Mouse (Mus musculus) thymus, postnatal 0 days (tissue): ENCODE data around the gene Hist1h2ag. TPM values are rescaled to one million over a fixed set of nuclear protein-coding genes. Genes with fewer than 3 reads are reported as not detected.
A peak's percentile ranks its signal among the peaks of the same experiment; 100 is the strongest.

Source experiments
- DNase-seq: peaks from one replicate; pipeline ENCODE4 v3.0.0-alpha.2; 2015; ENCODE audit warnings: low spot score
- polyA plus RNA-seq: library from polyadenylated mRNA; unstranded; fragments of >200 nt; fragmentation: Nextera tagmentation; extraction: Ambion mirVana; gene quantifications from 2 replicates; pipeline ENCODE4 v1.2.1, GENCODE M21; 2015

The Hist1h2ag gene
- polyA plus RNA-seq, 1 experiment from 2014 or later, result 206 TPM

DNA sequence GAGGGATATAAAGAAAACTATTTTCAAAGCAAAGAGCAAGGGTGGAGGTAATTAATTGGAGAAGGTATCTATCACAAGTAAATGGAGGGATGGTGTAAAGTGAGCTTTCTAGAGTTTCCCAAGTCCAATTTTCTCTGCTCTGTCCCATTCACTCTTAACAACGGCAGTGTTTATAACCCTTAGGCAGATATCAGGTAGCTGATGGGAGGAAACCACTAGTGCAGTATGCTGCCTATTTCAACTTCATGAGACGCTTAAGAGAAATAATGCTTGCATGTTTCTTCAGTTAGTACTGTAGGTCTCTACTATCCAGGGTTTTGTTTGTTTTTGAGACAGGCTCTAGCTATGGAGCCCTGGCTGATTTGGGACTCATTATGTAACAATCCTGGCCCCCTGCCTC, 5.3 kb downstream of the Hist1h2ag start:
- DNase-seq, result no peak

DNA sequence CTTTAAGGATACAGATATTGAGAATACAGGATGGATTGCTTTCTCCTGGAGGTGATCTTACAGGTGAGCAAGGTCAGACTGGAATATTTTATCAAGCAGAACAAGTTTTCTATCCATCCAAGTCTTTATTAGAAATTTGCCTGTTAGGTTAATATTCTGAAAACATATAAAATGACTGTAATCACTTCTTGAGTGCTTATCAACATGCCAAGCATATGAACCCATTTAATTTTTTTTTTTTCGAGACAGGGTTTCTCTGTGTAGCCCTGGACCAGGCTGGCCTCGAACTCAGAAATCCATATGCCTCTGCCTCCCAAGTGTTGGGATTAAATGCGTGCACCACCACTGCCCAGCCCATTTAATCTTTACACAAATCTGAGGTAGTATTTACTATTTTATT, 5.8 kb downstream of the Hist1h2ag start:
- DNase-seq, result no peak

DNA sequence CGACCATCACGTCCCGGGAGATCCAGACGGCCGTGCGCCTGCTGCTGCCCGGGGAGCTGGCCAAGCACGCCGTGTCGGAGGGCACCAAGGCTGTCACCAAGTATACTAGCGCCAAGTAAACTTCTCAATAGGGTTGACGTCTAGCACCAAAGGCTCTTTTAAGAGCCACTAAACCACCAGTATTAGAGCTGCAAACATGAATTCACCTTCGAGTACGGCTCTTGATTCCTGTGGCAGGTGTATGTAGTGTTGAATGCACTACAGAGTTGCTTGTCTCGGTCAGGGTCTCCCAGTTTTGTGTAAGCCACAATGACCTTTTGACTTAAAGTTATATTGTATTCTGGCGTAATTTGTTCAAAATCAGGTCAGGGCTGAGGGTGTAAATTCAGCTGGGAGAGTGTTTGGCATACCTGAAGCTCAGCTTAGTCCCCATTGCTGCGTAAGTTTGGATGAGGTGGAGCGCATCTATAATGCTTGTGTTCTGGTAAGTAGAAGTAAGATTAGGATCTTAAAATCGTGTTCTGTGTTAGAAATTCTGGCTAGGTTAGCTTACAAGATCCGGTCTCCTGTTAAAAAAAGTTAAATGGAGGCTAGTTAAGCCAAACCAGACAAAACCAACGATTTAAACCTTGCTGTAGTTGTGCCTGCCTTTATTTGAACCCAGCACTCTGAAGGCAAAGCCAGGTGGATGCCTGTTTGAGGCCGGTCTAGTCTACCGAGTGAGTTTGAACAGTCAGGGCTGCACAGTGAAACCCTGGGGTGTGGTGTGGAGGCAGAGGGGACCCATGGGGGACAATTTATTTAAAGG, 6.4 kb downstream of the Hist1h2ag start:
- peak; percentile 49 for DNase-seq

DNA sequence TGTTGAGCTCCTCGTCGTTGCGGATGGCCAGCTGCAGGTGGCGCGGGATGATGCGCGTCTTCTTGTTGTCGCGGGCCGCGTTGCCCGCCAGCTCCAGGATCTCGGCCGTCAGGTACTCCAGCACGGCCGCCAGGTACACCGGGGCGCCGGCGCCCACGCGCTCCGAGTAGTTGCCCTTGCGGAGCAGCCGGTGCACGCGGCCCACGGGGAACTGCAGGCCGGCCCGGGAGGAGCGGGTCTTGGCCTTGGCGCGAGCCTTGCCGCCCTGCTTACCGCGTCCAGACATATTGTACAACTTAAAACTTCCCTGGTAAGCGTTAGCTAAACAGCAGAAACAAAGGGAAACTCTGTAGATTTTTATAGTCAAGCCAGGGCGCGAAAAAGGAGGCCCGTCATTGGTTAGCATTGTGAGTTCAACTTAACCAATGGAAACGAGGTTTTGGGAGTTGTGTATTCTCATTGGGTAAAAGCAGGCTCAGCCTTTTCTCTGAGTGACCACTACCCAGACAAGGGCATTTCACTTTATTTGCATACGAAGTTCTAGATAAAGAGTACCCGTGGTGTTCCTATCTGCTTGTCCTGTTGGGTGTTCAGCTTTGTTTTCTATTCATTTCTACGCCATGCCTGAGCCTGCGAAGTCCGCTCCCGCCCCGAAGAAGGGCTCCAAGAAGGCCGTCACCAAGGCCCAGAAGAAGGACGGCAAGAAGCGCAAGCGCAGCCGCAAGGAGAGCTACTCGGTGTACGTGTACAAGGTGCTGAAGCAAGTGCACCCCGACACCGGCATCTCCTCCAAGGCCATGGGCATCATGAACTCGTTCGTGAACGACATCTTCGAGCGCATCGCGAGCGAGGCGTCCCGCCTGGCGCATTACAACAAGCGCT, 7.2 kb downstream of the Hist1h2ag start, which contains the start of the genes Hist1h2ah and Hist1h2bk:
Gene Hist1h2ah (minus strand): TSS at position 302 of the 882 bp plus-strand sequence.
Gene Hist1h2bk (plus strand): TSS at position 604 of the 882 bp plus-strand sequence.
- DNase-seq, result peak; percentile 95

DNA sequence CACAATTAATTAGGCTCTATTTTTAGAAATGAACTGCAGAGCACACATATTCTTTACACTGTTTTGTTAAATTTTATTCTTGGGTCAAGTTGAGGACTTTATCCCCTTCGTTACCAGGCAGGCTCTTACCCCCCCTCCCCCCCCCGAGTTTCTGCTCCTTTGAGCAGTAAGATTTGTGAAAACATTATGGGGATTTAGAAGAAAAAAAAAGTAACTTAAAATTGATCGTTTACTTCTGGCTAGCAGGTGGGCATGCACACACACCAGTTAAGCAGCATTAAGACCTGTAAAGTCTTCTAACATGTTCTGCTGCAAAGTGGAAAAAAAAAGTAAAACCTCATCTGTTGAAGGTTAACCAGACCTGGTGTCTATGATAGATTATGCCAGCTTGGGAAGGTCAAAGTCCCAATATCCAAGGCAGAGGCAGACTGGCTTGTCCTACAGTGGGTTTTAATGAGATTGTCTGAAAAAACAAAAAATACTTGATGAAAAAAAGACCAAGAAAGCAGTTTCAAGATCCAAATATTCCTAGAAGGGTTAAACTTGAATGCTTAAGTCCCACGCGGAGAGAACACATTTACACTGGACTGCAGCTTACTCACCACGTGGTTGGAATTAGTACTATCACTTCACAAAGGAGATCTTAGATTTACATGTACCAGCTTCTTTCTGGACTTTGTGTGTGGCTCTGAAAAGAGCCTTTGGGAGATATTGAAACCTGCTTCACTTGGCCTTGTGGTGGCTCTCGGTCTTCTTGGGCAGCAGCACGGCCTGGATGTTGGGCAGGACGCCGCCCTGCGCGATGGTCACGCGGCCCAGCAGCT, 8.1 kb downstream of the Hist1h2ag start:
- peak; percentile 27 for DNase-seq

DNA sequence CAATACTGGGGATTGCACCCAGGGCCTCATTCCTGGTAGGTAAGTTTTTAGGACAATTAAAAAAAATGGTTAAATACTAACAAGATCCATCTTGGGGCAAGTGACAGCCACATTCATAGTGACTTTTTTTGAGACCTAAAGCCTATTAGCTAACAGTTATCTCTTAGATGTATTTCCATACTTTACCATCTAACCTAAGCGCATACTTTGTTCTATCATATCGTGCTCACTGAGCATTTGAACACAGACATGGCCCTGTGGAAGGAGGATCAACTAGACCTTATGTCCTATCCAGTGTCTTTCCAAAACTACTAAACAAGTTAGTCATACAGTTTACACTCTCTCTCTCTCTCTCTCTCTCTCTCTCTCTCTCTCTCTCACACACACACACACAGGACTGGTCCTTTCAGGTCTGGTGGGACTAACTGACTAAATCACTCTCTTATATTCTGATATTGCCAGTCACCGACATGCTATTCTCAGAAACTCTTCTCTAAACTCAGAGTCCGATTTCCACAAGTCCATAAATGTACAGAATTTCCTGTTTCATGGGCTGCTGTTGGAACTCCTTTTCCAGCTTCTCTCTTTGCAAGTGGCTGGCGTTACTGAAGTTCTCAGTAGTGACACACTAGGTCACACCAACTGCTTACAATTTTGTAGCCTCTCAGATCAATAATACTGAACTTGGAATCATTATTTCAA, 8.9 kb downstream of the Hist1h2ag start:
- peak; percentile 14 for DNase-seq

DNA sequence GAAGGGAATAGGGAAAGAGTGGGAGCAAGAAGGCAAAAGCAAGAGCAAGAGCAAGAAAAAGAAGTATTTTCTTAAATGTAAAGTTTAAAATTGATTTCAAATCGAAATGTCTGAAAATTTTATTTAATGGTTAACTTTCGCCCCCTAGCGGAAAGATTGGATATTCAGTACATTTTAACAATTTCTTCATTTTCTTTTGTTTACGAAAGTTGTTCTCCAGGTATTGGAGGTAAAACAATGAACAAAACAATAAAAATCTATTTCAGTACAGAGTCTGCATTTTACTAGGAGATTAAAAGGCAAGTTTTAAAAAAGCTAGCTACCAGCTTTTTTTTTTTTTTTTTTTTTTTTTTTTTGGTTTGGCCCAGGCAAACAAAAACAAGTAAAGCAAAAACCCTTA, 12.3 kb downstream of the Hist1h2ag start:
- DNase-seq, result peak; percentile 53

DNA sequence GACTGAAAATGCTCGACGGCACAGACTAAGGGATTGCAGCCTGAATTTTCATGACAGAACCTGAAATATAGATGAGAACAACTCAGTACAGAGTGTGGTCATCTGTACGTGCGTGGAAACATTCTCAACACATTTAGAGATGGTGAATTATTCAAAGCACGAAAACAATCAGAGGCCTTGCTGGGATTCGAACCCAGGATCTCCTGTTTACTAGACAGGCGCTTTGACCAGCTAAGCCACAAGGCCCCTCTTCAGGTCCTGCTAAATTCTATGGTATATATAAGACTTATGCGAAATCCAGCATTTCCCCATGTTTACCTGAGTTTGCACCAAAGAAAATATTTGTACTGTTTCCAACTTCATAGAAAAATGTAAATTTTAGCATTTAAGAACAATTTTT, 12.8 kb downstream of the Hist1h2ag start:
- DNase-seq, result peak; percentile 14

DNA sequence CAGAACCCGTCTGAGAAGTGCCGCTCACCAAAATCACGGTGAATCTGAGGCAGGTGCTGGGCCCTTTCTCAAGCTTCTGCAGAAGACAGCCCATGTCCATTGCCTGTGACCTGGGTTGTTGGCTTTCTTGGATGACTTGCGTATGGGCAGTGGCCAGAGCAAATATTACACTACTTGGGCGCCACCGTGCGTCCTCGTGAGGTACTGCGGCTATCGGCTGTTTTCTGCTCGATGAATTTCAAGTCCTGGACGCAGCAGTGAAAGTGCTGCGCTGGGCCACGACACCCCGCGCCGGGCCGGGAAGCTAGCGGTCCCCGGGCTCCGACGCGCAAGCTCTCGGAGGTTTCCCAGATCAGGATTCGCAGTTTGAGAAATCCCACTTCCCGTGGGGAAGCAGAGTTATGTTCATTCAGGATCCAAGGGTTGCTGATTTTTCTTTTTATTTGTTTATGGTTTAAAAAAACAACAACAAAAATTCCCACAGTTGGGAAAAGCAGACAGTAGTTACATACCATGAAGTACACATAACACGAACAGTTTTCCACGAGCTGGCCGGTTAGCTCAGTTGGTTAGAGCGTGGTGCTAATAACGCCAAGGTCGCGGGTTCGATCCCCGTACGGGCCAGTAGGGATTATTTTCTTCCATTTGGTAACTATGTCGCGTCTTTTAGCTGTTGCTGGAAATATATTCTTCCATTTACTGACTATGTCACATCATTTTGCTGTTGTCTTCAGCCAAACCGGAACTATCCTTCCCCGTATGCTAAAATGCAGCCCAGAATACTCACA, 13.9 kb downstream of the Hist1h2ag start:
- peak; percentile 85 for DNase-seq

DNA sequence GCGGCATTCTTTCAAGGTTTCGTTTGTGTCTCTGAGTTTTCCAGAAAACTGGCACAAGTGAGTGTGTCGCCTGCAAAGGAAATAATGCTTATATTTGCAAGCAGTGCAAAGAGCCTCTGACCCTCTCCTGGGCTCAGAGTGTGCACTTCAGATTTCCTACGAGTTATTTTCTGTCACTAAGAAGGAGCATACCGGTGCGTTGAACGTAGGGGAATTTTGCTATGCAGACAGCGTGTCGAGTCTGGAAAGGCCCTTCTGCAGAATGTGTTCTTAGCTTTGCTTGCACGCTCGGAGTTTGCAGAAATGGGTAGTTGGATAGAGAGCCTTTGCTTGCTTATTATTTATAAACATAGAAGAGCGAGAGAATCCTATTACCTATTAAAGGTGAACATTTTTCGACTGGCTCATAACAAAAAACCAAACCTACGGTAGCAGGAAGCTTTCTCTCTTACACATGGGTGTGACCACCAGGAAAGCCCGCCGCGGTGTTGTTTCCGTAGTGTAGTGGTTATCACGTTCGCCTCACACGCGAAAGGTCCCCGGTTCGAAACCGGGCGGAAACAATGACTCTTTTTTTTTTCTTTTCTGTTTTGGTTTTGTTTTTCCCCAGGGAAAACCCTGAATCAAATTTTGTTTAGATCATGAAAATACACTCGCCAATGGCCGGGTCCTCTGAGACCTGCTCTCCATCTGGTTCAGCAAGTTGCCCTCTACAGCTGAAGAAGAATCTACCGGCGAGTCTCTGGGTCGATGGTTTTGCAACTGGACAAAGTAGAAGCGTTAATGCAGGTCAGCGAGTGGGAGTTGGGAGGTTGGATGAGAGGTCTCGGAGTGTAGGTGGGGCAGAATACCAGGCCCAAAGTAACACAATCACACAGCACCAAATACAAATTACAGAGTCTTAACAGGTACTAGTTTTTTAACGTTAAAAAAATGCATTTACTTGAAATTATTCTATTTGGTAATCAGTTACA, 16.4 kb downstream of the Hist1h2ag start:
- DNase-seq, result peak; percentile 92

DNA sequence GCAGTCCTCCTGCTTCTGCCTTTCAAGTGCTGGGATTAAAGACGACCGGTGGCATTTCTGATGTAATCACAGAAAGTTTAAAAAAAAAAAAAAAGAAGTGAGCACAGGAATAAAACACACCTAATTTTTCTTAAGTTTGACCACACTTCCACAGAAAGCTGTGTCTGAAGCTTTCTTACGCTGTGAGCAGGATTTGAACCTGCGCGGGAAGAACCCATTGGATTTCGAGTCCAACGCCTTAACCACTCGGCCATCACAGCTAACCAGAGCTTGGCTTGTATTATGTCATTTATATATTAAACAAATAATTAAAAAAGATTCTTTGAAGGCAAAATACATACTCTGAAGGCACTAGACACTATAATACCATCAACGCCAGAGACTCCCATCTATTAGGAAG, 20.5 kb downstream of the Hist1h2ag start:
- DNase-seq, result peak; percentile 83

DNA sequence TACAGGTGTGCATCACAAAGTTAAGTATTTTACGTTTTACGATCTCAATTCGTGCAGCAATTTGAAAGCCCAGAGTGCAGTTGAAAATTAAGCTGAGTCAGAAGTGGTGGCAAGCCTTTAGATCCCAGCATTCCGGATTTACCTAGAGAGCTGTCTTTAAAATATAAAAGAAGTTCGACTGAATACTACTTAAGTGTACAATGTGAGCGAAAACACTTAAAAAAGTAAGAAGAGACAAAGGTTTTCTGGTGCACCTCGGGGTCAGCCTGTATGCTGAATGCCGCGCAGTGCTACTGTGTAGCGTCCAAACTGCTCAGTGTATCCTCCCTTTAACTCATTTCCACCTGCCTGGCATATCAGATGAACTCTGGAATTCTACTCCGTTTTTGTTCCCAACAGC, 21.2 kb downstream of the Hist1h2ag start:
- peak; percentile 47 for DNase-seq

DNA sequence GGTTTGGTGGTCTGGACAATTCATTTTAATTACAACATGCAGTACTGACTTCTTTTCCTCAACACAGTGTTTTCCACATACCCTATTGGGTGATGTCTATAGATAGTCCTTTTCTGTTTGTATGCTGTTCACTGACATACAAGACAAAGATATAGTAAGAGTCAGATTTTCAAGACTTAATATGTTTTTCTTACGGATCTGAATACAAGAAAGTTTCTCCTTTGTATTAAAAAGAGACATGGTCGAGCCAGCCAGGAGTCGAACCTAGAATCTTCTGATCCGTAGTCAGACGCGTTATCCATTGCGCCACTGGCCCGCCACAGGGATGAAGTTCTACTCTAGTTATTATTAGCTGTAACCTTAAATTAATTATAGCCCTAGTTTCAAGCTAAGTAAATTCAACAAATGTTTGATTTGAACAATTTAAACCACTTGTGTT, 21.8 kb downstream of the Hist1h2ag start:
- DNase-seq, result peak; percentile 64

DNA sequence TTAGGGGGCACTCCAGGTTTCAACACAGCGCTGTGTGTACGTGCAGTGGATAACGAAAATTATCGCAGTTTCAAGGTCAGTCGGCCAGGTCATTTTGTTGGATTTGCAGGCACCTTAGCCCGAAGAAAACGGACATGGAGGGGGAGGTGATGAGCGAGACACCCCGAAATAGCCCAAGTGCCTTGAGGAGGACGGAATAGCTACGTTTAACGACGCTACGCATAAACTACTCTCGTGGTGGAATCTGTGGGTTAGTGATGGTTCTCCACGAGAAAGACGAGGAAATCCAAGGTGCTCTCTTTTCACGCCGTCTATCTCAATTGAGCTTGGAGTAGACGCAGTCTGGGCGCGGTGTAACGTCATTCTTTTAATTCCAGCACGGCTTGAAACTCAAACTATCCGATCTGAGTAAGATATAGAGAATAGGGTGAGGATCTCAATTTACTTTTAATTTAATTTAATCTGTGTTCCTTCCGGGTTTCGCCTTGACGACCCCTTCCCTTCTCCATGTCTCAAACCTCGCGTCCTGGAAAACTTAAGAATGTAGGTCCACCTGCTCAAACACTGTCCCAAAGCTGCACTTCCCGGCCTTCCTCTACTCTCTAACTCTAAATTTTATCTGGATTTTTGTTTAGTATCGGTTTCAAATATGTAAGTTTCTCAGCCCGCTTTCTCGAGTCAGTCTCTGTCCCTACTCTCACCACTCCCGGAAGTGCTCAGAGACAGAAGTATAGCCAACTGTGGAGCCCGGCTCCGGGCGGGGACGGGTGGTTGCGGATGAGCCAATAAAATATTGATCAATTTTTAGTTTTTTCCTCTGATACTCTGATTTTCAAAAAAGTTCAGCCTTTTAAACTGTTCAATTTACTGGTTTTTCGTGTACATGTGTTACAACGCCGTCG, 22.6 kb downstream of the Hist1h2ag start:
- peak; percentile 54 for DNase-seq

DNA sequence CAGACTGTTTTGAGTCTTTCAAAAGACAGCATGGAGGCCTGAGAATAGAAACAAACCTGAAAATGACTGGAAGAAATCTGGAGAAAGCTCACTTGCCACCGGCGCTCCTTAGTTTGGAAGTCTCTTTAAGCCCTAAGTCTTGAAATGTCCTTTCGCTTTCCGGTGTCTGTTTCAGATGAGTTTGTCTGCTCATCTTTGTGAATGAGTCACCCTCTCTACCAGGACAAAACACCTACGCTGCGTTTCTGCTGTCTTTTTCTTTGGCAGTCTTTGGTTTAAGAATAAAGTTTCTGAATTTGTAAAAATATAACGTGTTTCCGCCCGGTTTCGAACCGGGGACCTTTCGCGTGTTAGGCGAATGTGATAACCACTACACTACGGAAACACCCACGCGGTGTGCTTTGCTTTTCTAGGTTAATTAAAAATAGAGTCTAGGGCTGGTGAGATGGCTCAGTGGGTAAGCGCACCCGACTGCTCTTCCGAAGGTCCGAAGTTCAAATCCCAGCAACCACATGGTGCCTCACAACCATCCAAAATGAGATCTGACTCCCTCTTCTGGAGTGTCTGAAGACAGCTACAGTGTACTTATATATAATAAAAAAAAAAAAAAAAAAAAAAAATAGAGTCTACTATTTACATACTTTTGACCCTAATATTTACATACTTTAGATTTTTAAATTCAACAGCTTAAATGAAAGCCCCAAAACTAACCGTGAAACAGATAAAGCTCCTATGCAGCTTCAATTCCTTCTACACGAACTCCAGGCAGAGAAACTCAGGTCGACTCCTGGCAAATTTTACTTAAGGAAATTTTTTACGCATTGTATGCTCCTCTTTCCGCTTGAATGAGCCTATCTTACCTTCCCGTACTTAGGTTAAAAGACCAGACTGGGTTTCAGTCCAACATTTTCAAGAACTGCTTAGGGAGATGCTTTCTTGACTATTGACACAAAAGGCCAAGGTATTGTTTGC, 27.0 kb downstream of the Hist1h2ag start:
- peak; percentile 95 for DNase-seq

DNA sequence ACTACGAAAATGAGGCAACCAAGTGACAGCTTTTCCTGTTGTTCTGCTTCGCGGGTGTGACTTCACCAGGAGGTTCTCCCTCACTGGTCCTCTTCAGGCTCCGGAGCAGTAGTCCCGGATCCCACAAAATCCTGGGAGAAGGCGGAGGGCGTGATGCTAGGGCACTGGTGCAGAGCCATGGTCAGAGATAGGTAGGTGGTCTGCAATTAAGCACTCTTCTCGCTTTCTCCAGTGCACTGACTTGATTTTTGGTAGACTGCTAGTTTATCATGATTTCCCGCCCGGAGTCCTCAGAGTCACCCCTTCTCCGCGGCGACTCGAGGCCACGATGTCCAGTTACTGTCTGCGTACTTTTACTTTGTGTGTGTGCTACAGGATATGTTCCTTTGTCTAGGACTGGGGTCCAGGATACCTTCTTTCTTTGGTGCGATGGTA, 28.3 kb downstream of the Hist1h2ag start:
- no peak for DNase-seq
